ENCODE assay signal across 29 mouse cellular contexts in the genomic region with DNA sequence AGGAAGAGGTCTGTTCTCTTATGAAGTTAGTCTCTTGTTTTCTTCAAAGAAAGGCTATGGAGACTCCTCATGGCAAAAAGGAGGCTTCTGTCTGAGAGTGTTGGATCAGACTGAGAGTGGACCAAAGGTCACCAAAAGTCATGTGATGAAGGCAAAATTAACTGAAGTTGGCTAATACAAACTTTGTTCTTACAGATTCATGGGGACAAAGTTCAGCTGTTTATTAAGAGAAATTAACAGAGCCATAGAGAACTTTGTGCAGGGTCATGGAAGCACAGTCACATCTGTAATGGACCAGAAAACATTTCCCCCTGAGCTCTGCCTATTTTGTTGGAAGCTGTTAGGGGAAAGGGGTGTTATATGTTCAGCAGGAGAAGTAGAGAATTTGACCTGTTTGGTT. TPM values are rescaled to one million over a fixed set of nuclear protein-coding genes. Genes with fewer than 3 reads are reported as not detected.
DNase-seq lines count a peak whose midpoint lies in the region; ATAC-seq and TF ChIP-seq lines count a peak whose summit lies in the region.
"Had no signal": no experiment of that assay in that cellular context is flagged by ENCODE, and none has a peak within 500 bp of the region (broad histone marks: within the 10 kb centered on the region; RNA-seq: fewer than 3 reads in every experiment).

No protein-coding gene starts in this region.

- no peaks in the 10 kb centered on the region for H3K4me1 ChIP-seq in liver, postnatal 0 days (ENCODE audit: insufficient read depth)
- H3K4me1 ChIP-seq in liver, embryonic 11.5 days (replicated peaks; ENCODE audit: control insufficient read depth, insufficient read depth, low read length), result no peaks in the 10 kb centered on the region
- peaks cover 6% of the 10 kb centered on the region for H3K4me1 ChIP-seq in kidney, adult 2 months (ENCODE audit: control insufficient read depth, insufficient read depth, low read length)
- no peaks in the 10 kb centered on the region for H3K4me1 ChIP-seq in neural tube, embryonic 15.5 days
- H3K4me1 ChIP-seq: embryonic facial prominence, embryonic 12.5 days; hindbrain, embryonic 12.5 days; stomach, embryonic 15.5 days had no signal

- no peaks in the 10 kb centered on the region for H3K27me3 ChIP-seq in liver, postnatal 0 days (ENCODE audit: insufficient read depth, low read length)
- no peaks in the 10 kb centered on the region for H3K27me3 ChIP-seq in liver, embryonic 11.5 days (replicated peaks; ENCODE audit: control insufficient read depth, insufficient read depth, low read length)
- H3K27me3 ChIP-seq in kidney, adult 2 months (replicated peaks; ENCODE audit: control insufficient read depth, insufficient read depth, low read length), result no peaks in the 10 kb centered on the region
- H3K27me3 ChIP-seq in neural tube, embryonic 15.5 days (replicated peaks), result no peaks in the 10 kb centered on the region
- H3K27me3 ChIP-seq: embryonic facial prominence, embryonic 12.5 days; hindbrain, embryonic 12.5 days; stomach, embryonic 15.5 days had no signal

- H3K4me2 ChIP-seq in liver, postnatal 0 days (ENCODE audit: low read depth, low read length), result no peak overlapping the region
- H3K4me2 ChIP-seq in liver, embryonic 11.5 days, result no peak overlapping the region
- H3K4me2 ChIP-seq in neural tube, embryonic 15.5 days, result no peak overlapping the region
- H3K4me2 ChIP-seq: embryonic facial prominence, embryonic 12.5 days; hindbrain, embryonic 12.5 days; stomach, embryonic 15.5 days had no signal

- TF ChIP-seq CTCF in liver, postnatal 0 days (IDR thresholded peaks at IDR 0.05; ENCODE audit: low read depth), result no peak
- no peak for TF ChIP-seq CTCF in kidney, adult 2 months (conservative IDR thresholded peaks at IDR 0.05; ENCODE audit: insufficient read depth, insufficient read length, low read depth, low read length)

- peak; percentile 76 for TF ChIP-seq EP300 in liver, postnatal 0 days (IDR thresholded peaks at IDR 0.05; ENCODE audit: low read depth)

- no peak overlapping the region for H3K4me3 ChIP-seq in liver, postnatal 0 days (ENCODE audit: low read depth, low read length)
- H3K4me3 ChIP-seq in liver, embryonic 11.5 days (ENCODE audit: low read depth, low read length), result no peak overlapping the region
- no peak overlapping the region for H3K4me3 ChIP-seq in kidney, adult 2 months (ENCODE audit: insufficient read depth, low read depth, low read length)
- H3K4me3 ChIP-seq in neural tube, embryonic 15.5 days (replicated peaks), result no peak overlapping the region
- H3K4me3 ChIP-seq: embryonic facial prominence, embryonic 12.5 days; hindbrain, embryonic 12.5 days; layer of hippocampus, adult 2 months; myocyte; stomach, embryonic 15.5 days had no signal

- H3K27ac ChIP-seq in liver, postnatal 0 days (ENCODE audit: low read depth), result peak overlapping the region; percentile 67
- no peak overlapping the region for H3K27ac ChIP-seq in liver, embryonic 11.5 days (ENCODE audit: low read depth, low read length)
- peak overlapping the region; percentile 95; the same call in 1 of the 2 replicates for H3K27ac ChIP-seq in kidney, adult 2 months (ENCODE audit: insufficient read depth, low read depth, low read length)
- H3K27ac ChIP-seq in neural tube, embryonic 15.5 days (replicated peaks), result no peak overlapping the region
- H3K27ac ChIP-seq: embryonic facial prominence, embryonic 12.5 days; hindbrain, embryonic 12.5 days; layer of hippocampus, adult 2 months; liver, embryonic 14.5 days; stomach, embryonic 15.5 days had no signal

- DNase-seq in liver, postnatal 0 days, result no peak
- DNase-seq in liver, embryonic 11.5 days (ENCODE audit: low spot score), result no peak
- DNase-seq in kidney, adult 2 months, result peak; percentile 93
- DNase-seq in kidney, postnatal 10 days, result peak; percentile 39
- DNase-seq in cerebellum, adult 8-10 months, result no peak
- DNase-seq: adrenal gland, postnatal 14 days; cerebellum, postnatal 10 days; forebrain, postnatal 0 days; gastrocnemius, postnatal 36 days; layer of hippocampus, postnatal 36 days; lung, postnatal 4 days; right cerebral cortex, adult 18-20 months; thymus, postnatal 25 days had no signal

- no peak for TF ChIP-seq POLR2A in kidney, adult 2 months (IDR thresholded peaks at IDR 0.05; ENCODE audit: low read depth, low read length)

- no peaks in the 10 kb centered on the region for H3K36me3 ChIP-seq in liver, postnatal 0 days (replicated peaks; ENCODE audit: insufficient read depth, low read length)
- H3K36me3 ChIP-seq in liver, embryonic 11.5 days (ENCODE audit: control insufficient read depth, insufficient read depth, low read length), result no peaks in the 10 kb centered on the region
- H3K36me3 ChIP-seq in kidney, adult 2 months (ENCODE audit: control insufficient read depth, insufficient read depth, low read length), result no peaks in the 10 kb centered on the region
- no peaks in the 10 kb centered on the region for H3K36me3 ChIP-seq in neural tube, embryonic 15.5 days
- H3K36me3 ChIP-seq: embryonic facial prominence, embryonic 12.5 days; hindbrain, embryonic 12.5 days; stomach, embryonic 15.5 days had no signal

- peak; percentile 83 for ATAC-seq in liver, postnatal 0 days
- no peak for ATAC-seq in liver, embryonic 11.5 days (replicated peaks; ENCODE audit: low FRiP score)
- ATAC-seq in neural tube, embryonic 15.5 days (ENCODE audit: low FRiP score), result no peak
- no peak for ATAC-seq in activated CD4-positive, CD25-positive, alpha-beta regulatory T cell, adult 4 months
- ATAC-seq: forebrain, postnatal 0 days; midbrain, embryonic 16.5 days had no signal

- no peak overlapping the region for H3K9ac ChIP-seq in liver, postnatal 0 days (replicated peaks)
- no peak overlapping the region for H3K9ac ChIP-seq in liver, embryonic 11.5 days (ENCODE audit: low read depth, low read length)
- H3K9ac ChIP-seq in neural tube, embryonic 15.5 days (replicated peaks), result no peak overlapping the region
- H3K9ac ChIP-seq: embryonic facial prominence, embryonic 12.5 days; forebrain, postnatal 0 days; hindbrain, embryonic 12.5 days; liver, embryonic 14.5 days; stomach, embryonic 15.5 days had no signal

- H3K9me3 ChIP-seq in liver, postnatal 0 days (ENCODE audit: low read length), result no peaks in the 10 kb centered on the region
- H3K9me3 ChIP-seq in liver, embryonic 11.5 days (ENCODE audit: control insufficient read depth, low read length), result no peaks in the 10 kb centered on the region
- no peaks in the 10 kb centered on the region for H3K9me3 ChIP-seq in neural tube, embryonic 15.5 days (replicated peaks)
- H3K9me3 ChIP-seq: embryonic facial prominence, embryonic 12.5 days; hindbrain, embryonic 12.5 days; stomach, embryonic 15.5 days had no signal

RNA-seq across cellular contexts. Expression of a gene that starts 8.6 kb away (rescaled TPM):
- 248 and 262 TPM in 2 replicates for polyA plus RNA-seq in liver, postnatal 0 days (2015; fragmentation: Nextera tagmentation; extraction: Ambion mirVana)
- polyA plus RNA-seq in liver, embryonic 11.5 days (2014; fragmentation: Nextera tagmentation; extraction: Ambion mirVana), result 0.23 and 0.78 TPM in 2 replicates
- polyA plus RNA-seq in kidney, adult 2 months (2012; rRNA removed), result 2.0 and 2.5 TPM in 2 replicates
- 0.13 and 0.15 TPM in 2 replicates for polyA plus RNA-seq in neural tube, embryonic 15.5 days (2015; fragmentation: Nextera tagmentation; extraction: Ambion mirVana)
- polyA plus RNA-seq in activated CD4-positive, CD25-positive, alpha-beta regulatory T cell, adult 4 months (2017; shearing (Covaris generic)), result not detected
- polyA plus RNA-seq: C2C12; forebrain, embryonic 11.5 days; heart, embryonic 14.5 days; hindbrain, embryonic 12.5 days; limb, embryonic 11.5 days; midbrain, embryonic 16.5 days; myocyte had no signal

RNA-seq across cellular contexts. Expression of a gene that starts 24.8 kb away (rescaled TPM):
- 6.0 and 6.5 TPM in 2 replicates for polyA plus RNA-seq in liver, postnatal 0 days (2015; fragmentation: Nextera tagmentation; extraction: Ambion mirVana)
- not detected in 2 replicates for polyA plus RNA-seq in liver, embryonic 11.5 days (2014; fragmentation: Nextera tagmentation; extraction: Ambion mirVana)
- 138 and 191 TPM in 2 replicates for polyA plus RNA-seq in kidney, adult 2 months (2012; rRNA removed)
- polyA plus RNA-seq in neural tube, embryonic 15.5 days (2015; fragmentation: Nextera tagmentation; extraction: Ambion mirVana), result 0.22 TPM in 1 of 2 replicates, not detected in the other
- polyA plus RNA-seq in activated CD4-positive, CD25-positive, alpha-beta regulatory T cell, adult 4 months (2017; shearing (Covaris generic)), result not detected
- polyA plus RNA-seq: brain, embryonic 14.5 days; embryonic facial prominence, embryonic 12.5 days; forebrain, embryonic 11.5 days; forebrain, postnatal 0 days; heart, embryonic 14.5 days; hindbrain, embryonic 12.5 days; limb, embryonic 11.5 days; lung, embryonic 16.5 days; midbrain, embryonic 16.5 days; myocyte; neural tube, embryonic 14.5 days; stomach, embryonic 15.5 days had no signal

Comparison
In these comparisons a context has a peak if more than half of its experiments do, and no peak if none do; other contexts are left out.
1. H3K27ac ChIP-seq: peak in liver, postnatal 0 days (single experiment) and kidney, adult 2 months (single experiment); none in liver, embryonic 11.5 days (single experiment) and neural tube, embryonic 15.5 days (single experiment).
2. RNA of a gene that starts 8.6 kb away (polyA plus RNA-seq): 248 to 262 TPM in liver, postnatal 0 days; 2.0 to 2.5 TPM in kidney, adult 2 months, 0.23 to 0.78 TPM in liver, embryonic 11.5 days, 0.13 to 0.15 TPM in neural tube, embryonic 15.5 days and not detected in activated CD4-positive, CD25-positive, alpha-beta regulatory T cell, adult 4 months; every median in the first group is over 10 times any median in the second.
3. DNase-seq: peak in kidney, adult 2 months (single experiment) and kidney, postnatal 10 days (single experiment); none in liver, postnatal 0 days (single experiment), liver, embryonic 11.5 days (single experiment) and cerebellum, adult 8-10 months (single experiment).
4. RNA of a gene that starts 24.8 kb away (polyA plus RNA-seq): 138 to 191 TPM in kidney, adult 2 months; 6.0 to 6.5 TPM in liver, postnatal 0 days, not detected in activated CD4-positive, CD25-positive, alpha-beta regulatory T cell, adult 4 months, 0.22 TPM in neural tube, embryonic 15.5 days and not detected in liver, embryonic 11.5 days; every median in the first group is over 10 times any median in the second.